Mouse (Mus musculus) lung, postnatal 0 days (tissue): ENCODE measurements around the gene Gm9970.

Source experiments
- CTCF ChIP-seq: IDR thresholded peaks from 2 replicates; pipeline ENCODE4 v1.5.1; 2016; ENCODE audit warnings: antibody characterized with exemption, mild to moderate bottlenecking
- EP300 ChIP-seq: IDR thresholded peaks from 2 replicates; pipeline ENCODE4 v1.6.1; 2016; ENCODE audit warnings: antibody characterized with exemption, mild to moderate bottlenecking, control low read depth

DNA sequence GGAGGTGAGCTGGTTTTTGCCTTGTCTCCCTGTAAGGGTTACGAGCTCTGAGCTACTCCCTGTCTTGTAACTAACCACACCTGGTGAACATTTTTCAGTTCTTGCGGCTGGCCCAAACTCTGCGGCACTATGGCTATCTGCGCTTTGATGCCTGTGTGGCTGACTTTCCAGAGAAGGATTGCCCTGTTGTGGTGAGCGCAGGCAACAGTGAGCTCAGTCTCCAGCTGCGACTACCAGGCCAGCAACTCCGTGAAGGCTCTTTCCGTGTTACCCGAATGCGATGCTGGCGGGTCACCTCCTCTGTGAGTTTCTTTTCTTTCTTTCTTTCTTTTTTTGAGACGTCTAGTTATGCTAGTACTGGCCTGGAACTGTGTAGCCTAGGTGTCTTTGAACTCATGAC is 44.0 kb downstream of the Gm9970 start:
- TF ChIP-seq CTCF (no peak), EP300 (no peak)
